Mouse (Mus musculus) cerebellum, adult 2 months (tissue): ENCODE data around the gene Spsb1.

Source experiments
- CTCF ChIP-seq: fragments of 200-500 bp; IDR thresholded peaks from 2 replicates; pipeline ENCODE4 v1.5.1; 2011; ENCODE audit warnings: low read depth, mild to moderate bottlenecking, control low read depth, low read length, moderate library complexity, borderline replicate concordance; ENCODE audit not compliant: insufficient read depth
- POLR2A ChIP-seq: fragments of 200-500 bp; IDR thresholded peaks from 2 replicates; pipeline ENCODE4 v1.6.1; 2011; ENCODE audit warnings: low read length, control low read depth, borderline replicate concordance; ENCODE audit not compliant: insufficient read depth

DNA sequence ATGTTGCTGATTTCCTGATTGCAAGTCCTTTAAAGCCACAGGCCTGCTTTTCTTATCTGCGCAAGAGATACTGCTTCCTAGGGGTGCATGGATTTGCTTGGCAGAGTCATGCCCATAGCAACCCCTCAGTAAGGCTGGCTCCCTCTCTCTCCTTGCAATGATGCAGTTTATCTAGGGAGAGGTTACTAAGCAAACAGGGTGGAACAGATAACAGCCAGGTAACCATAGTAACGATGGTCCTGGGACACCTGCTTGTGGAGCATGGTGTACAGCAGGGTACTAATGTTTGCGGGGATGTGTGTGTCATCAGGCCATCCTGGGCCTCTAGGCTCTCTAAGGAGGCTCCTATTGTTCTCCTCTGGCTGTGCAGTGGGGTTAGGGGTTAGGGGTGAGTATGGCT lies 97.2 kb downstream of the Spsb1 start:
- TF ChIP-seq CTCF (no peak), POLR2A (no peak)
